Mouse (Mus musculus) spleen, adult 12 weeks (tissue): ENCODE measurements around the gene Zfp62.
"Not testable (repeated sequence)": the region's sequence is repeated elsewhere in the genome, so short reads cannot be mapped to it uniquely, and the experiment has no call there.

Experiments
- DNase-seq: peaks from one replicate; pipeline ENCODE4 v3.0.0; 2022; ENCODE audit warnings: low spot score

The Zfp62 gene

DNA sequence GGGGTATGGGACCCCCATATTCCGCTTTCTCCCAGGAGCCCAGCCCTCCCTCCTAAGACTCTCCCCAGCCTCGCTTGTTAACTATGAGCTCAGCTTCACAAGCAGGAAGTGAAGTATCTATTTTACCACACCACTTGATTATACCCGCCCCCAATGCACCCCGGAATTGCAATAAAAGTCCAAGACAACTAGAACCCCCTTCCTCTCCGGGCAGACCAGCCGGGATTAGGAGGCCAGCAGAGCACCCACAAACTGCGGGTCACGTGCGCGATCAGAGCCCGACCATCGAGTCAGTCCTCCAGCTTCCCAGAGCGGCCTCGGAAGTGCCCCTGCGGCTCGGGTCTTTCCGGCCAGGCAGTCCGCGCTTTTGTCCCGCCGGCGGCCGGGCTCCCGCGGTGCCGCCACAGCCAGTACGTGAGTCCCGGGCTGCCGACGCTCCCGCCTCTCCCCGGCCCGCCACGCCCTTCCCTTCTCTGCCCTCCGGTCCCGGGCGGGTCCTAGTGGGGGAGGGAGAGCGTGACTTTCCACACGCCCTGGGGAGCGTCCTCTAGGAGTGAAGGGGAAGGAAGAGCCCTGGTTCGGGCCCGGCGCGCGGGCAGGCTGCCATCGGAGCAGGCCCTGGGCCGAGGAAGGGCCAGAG lies at the start of gene Zfp62:
TSS of gene Zfp62 (plus strand) at position 164 of the 640 bp plus-strand sequence.
- peak; percentile 85 for DNase-seq

- no peak for DNase-seq
Measured at GRCm38 (mm10) chr11:49154077-49154476, 49.0 kb upstream of the Zfp62 start, which contains the start of gene Olfr1394. TSS of gene Olfr1394 (plus strand) at chr11:49154377.

GRCm38 (mm10) chr11:49156821-49157814 lies 46.0 kb upstream of the Zfp62 start:
- DNase-seq, result no peak

DNA sequence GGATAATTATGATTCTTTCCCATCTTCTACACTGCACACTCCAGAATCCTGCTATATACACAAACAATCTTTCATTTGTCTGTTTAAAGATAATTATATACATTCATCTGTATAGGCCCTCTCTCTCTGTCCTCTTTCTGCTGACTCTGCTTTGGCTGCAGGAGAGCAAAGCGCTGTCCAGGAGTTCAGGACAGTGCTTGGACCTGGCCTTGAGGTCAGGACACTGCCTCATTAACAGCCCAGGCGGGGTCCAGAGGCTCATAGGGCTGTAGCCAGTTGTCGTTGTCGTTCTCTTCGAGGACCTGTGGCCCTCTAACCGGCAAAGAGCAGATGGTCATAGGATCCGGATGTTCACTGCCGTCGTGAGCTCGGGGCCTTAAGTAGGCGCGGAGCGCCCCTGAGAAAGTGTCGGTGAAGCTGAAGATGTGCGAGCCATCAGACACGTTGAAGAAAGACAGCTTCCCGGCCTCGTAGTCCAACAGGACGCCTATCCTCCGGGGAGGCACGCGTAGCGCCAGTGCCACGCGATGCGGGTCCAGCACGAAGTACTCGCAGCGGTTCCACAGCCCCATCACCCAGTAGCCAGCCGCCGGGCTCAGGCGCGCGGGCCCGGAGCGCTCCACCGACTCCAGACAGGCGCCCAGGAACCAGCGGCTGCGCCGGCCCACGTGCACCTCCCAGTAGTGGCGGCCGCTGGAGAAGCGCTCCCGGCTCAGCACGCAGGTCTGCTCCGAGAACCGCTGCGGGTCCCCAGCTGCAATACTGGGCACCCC lies 34.1 kb upstream of the Zfp62 start:
- DNase-seq, result no peak

- DNase-seq, result no peak
Measured at GRCm38 (mm10) chr11:49170576-49170975, 32.5 kb upstream of the Zfp62 start.

GRCm38 (mm10) chr11:49175345-49175744 lies 27.7 kb upstream of the Zfp62 start:
- no peak for DNase-seq

- not testable (repeated sequence) for DNase-seq
Measured at GRCm38 (mm10) chr11:49176047-49176779, 26.9 kb upstream of the Zfp62 start.

DNA sequence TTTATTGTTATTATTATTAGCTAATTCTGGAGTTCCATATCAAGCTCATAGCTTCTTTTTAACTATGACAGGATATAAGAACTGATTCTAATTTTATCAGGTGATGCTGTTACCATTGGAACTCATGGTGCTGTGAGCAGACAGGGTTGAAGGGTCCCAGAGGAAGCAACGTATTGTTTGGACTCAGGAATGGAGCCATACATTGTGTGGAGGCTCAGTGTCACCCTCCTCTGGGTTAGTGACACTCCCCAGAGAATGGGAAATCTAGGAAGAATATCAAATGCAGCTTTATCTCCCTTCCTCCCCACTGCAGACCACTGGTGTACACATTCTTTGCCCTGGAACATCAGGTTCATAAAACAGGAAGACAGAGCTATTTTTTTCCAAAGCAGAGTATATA lies 19.9 kb upstream of the Zfp62 start:
- no peak for DNase-seq

DNA sequence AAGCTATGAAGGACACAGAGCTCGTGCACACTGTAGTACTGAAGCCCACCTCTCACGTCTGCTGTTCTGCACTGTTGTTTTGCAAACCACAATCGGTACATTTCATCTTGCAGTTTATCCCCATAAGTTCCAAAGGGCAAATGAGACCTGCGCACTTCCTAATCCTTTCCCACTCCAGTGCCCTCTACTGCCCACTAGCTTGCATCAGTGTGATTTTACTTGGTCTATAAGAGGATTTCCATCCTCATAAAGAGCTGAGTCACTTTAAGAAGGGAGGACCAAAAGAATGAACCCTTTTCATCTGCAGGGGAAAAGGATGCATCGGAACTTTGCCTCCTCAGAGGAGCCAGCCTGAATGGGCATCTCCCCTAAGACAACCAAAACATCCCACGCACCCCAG lies 16.6 kb upstream of the Zfp62 start:
- no peak for DNase-seq

DNA sequence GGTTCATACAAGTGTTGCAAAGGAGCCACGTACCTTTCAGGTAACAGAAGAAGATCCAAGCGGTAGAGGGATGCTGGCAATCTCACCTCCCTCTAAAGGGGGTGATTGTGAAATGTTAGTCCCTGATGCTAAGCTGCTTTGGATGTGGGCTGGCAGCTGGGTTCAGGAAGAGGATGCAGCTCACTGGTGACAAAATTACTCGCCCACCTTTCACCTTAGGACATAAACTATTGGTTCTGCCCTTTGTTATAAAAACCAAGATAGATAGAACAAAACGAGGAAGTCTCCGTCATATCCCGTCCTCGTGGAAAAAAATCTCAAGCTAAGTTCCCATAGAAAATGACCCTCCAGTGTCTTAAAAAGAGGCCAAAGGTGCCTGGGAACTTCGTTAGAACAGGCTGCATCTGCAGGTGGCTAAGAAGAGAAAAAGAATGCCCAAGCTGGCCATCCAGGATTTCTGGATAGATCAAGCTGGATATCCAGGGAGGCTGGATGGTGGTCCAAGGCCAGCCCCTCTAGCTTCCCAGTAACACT lies 16.1 kb upstream of the Zfp62 start, which contains the start of gene Btnl9:
TSS of gene Btnl9 (minus strand) at position 205 of the 534 bp plus-strand sequence.
- DNase-seq, result no peak

GRCm38 (mm10) chr11:49187701-49188100 lies 15.4 kb upstream of the Zfp62 start:
- DNase-seq, result no peak

GRCm38 (mm10) chr11:49189737-49190136 lies 13.4 kb upstream of the Zfp62 start:
- peak; percentile 39 for DNase-seq

DNA sequence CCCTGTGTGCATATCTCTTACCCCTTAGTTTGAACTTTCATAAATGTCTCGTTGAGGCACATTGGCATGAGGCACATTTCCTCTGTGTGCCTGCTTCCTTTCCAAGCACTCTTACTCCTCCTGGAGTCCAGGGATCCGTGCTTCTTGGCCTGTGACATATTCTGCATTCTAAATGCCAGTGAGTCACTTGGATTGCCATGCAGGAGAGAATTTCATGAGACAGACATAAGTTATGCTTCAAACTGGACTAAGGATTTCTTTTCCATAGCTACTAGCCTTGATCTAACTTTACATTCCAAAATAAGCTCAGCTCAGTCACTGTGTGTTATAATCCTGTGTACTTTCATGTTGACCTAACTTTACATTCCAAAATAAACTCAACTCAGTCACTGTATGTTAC lies 12.0 kb upstream of the Zfp62 start:
- no peak for DNase-seq

DNA sequence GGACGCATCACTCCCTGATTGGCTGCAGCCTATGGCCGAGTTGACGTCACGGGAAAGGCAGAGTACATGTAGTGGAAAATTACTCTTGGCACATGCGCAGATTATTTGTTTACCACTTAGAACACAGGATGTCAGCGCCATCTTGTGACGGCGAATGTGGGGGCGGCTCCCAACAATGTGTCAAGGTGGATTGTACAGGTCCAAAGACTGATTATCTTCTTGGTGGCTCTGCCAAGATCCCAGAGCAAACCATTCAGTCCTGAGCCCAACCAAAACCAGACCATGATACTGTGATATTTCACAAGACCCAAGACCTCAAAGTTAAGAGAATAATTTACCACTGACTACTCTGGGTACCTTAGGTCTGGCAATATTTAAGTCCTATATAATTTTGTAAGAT lies 8.3 kb upstream of the Zfp62 start:
- DNase-seq, result not testable (repeated sequence)

- no peak for DNase-seq
Measured at GRCm38 (mm10) chr11:49195819-49196322, 7.2 kb upstream of the Zfp62 start.

GRCm38 (mm10) chr11:49200666-49201065 lies 2.4 kb upstream of the Zfp62 start:
- DNase-seq, result no peak

DNA sequence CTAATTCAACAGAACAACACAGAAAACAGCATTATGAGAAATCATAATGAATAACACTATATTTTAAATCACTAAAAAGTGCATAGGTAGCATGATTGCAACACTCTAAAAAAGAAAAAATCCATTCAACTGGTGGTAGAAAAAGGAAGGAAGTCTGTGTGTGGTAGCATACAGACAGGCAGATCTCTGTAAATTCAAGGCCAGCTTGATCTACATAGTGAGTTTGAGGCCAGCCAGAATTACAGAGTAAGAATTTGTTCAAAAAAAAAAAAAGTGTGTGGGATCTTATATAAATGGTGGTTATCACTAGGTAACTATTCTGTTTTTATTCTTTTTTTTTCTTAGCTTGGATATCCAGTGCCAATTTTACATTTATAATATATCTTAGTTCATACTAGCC lies 1.9 kb upstream of the Zfp62 start:
- no peak for DNase-seq

DNA sequence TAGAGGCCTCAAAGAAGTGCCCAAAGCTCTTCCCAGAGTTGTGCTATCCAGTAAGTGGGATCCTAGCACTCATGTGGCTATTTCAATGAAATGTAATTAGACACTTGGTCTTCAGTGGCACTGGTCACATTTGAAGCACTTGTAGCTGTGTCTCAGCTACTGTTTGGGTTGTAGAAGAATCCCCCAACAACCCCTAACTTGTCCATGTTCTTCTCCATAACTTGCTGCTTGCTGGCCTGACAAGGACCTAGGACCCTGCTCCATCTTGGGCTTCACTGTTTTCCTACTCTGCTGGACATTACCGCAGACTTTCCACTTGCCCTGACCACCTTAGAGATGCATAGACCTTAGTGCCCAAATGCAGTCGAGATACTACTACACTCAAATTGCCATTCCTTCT lies 1.0 kb upstream of the Zfp62 start:
- no peak for DNase-seq

DNA sequence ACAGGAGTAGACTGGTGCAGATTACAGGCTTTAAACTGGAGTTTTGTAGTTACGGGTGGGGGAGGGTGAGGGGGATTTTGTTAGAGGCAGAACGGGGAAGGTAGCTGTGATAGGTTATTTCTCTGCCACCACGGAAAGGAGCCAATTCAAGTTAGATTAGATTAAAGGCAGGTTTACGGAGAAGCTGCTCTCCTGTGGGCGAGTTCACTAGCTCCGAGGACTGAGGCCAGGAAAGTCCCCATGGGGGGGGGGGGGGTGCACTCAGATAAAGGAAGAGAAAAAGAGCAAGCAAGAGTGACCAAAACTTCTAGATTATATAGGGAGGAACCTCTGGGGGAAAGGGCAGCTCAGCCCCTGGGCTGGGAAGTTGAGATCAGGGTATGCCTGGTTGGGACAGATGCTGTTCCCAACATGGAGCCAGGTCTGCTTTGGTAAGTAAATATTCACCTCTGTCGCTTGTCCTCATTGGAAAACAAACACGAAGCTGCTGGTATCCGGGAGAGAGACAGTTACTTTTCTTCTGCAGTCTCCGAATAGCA lies 500 bp upstream of the Zfp62 start:
- peak; percentile 29 for DNase-seq

GRCm38 (mm10) chr11:49203771-49204497 lies 842 bp downstream of the Zfp62 start:
- DNase-seq, result no peak
